Mouse (Mus musculus) embryo, embryonic 10.5 days (tissue): ENCODE data around the gene Il15ra.

Experiments
- DNase-seq: peaks from one replicate; pipeline ENCODE4 v3.0.0-alpha.2; 2015; ENCODE audit warnings: low spot score

The Il15ra gene

GRCm38 (mm10) chr2:11708538-11708937, 3.4 kb downstream of the Il15ra start:
- no peak for DNase-seq

DNA sequence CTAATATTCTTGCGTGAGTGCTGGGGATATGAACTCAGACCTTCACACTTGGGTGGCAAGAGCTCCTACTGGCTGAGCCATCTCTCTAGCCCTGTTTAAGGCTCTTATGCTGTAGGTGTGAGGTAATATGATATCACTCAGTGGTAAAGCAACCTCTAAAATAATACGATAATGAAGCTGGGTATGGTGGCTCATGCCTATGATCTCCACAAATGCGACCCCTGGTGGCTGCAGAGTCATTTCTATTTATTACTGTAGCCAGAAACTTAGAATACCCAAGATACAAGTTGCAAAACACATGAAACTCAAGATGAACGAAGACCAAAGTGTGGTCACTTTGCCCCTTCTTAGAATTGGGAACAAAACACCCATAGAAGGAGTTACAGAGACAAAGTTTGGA, 5.0 kb downstream of the Il15ra start:
- peak; percentile 46 for DNase-seq

- no peak for DNase-seq
Measured at GRCm38 (mm10) chr2:11712483-11712990, 7.4 kb downstream of the Il15ra start.

DNA sequence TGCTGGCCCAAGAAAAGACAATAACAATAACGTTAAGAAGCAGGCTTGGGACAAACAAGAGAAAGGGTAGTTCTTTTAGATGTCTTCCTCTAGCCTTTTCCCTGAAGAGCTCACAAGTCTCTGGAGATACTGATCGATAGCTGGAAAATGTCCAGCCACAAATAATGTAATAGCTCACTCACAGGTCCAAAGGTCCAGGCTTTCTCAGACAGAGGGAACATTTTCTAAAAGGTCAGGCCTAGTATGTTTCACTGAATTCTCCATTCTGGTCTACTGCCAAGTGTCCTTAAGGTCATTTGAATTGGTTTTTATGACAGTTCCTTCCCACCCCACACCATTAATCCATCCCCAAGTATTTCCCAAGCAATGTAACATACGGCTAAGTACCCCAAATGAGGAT, 7.9 kb downstream of the Il15ra start:
- no peak for DNase-seq

DNA sequence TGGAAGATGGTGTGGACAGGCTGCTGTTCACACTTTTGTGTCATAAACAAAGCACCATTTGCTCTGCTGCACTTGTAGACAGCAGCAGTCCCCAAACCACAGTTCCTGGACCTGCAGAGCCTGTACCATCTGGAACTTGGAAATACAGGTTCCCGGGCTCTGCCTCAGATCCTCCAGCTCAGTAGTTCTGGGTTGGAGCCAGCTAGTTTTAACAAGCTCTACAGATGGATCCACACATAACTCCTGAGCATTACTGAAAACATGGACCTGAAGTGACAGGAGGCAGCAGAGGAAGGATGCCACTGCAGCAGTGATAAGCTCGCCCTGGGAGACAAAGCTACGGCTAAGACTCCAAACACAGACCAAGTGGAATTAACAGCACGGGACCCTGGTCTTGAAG, 9.4 kb downstream of the Il15ra start:
- no peak for DNase-seq

DNA sequence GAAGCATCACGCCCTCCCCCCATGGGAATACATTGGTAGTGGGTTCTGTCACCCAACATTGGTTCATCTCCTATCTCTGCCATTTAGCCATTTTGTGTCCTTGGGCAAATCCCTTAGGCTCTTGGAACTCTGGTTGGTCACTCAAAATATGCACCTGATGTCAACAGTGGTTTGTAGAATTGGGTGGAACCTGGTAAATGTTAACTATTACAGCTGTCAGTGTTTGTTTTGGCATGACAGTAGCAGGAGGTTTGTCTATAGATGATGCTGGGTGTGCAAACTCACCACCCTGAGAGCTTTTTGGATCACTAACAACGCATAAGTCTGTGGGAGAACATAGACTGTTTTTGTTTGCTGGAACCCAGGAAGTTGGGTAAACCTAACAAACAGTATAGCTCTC, 13.5 kb downstream of the Il15ra start:
- no peak for DNase-seq

GRCm38 (mm10) chr2:11722564-11722963, 17.5 kb downstream of the Il15ra start:
- DNase-seq: no peak

DNA sequence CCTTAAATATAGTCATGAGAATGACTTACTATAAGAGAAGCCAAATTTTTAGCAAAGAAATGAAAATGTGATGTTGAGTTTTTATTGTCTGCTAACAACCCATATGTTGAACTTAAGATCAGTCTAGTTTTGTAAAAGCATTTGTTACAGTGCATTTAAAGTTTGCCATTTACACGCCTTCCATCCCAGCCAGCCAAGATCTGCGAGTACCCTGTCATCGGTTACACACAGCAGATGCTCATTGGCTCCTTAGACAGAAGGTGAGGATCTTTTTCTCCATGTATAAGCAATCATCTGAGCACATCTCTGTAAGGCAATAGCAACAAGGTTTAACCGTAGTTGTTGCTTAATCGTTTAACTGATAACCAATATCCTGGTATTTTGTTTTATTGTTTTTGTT, 22.5 kb downstream of the Il15ra start:
- no peak for DNase-seq

GRCm38 (mm10) chr2:11729091-11729490, 24.0 kb downstream of the Il15ra start:
- DNase-seq: peak; percentile 49

DNA sequence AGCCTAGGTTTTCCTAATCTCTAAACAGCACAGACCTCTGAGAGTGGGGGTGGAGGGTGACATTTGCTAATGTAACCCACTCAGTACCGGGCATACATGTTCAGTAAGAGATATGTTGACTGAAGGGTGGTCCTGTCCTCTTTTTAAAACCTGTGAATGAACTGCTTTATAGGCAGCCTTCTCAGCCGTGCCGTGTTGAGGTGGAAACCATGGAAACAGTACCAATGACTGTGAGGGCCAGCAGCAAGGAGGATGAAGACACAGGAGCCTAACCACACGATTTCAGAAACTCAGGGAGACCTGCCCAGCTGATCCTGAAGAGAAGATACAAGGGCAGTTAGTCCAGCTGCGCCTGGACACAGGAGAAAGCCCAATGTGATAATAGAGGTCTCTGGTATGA, 27.9 kb downstream of the Il15ra start:
- DNase-seq: no peak

DNA sequence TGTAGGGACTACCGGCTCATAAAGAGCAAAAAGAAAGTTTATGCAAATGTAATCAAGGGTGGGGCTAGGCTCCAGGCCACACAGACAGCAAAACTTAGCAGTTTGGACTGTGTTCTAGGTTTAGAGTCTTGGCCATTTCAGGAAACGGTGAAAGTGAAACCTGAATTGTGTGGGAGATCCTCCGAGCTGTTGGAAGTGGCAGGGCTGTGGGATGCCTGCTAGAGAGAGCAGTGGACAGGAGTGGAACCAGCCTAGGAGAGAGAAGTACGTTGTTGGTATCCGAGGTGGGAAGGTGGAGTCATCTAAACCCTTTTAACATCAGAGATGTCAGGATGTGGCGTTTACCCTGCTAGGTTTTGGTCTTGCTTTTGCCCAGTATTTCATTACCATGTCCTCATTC, 30.8 kb downstream of the Il15ra start:
- DNase-seq: no peak

- DNase-seq: no peak
Measured at GRCm38 (mm10) chr2:11738794-11739193, 33.7 kb downstream of the Il15ra start.

DNA sequence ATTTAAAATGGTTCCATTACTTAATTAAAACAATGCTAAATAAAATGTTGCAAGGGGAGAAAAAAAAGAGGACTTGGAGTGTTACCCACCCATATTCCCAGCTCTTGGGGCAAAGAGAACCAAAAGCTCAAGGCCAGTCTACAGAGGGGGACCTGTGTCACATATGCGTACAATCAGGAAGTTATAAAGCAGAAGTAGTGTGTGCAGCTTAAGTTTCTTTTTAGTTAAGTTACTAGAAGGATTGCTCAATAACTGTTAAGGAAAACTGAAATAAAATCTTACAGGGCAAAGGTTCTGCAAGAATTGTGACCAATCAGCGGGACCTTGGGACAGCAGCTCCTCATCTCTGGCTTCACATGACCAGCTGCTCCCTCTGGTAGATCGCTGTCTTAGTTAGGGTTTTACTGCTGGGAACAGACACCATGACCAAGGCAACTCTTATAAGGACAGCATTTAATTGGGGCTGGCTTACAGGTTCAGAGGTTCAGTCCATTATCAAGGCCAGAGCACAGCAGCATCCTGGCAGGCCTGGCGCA, 34.5 kb downstream of the Il15ra start:
- no peak for DNase-seq

DNA sequence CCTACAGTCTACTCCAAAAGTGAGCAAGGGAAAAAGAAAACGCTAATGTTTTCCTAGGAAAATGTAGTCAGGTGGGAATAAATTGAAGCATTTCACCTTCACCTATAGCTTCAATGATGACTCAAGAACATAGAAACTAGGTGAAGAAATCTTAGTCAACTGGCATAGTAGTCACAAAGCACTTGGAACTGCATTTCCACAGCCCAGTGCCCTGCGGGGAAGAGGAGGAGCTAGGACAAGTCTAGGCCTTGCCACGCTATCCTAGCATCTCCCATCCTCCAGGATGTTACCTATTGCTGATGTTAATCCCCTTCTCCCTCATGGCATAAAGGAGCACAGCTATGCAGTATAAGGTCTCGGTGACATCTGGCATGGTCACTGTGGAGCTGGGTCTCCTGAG, 57.5 kb downstream of the Il15ra start:
- no peak for DNase-seq

DNA sequence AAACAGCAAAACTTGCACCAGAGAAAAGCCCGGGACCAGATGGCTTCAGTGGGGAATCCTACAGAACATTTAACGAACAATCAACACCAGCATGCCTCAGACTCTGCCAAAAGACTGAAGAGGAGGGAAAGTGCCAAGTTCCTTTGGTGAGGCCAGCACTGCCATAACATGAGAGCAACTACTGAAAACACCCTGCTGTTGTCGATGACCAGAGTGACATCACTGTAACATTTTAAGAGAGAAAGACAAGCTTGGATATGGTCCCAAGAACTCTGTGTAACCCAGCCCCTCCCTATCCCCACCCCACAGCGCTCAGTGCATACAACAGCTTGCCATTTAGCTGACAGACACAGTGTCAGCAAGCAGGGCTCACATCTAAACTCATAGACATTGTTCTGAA, 60.6 kb downstream of the Il15ra start:
- no peak for DNase-seq

- no peak for DNase-seq
Measured at GRCm38 (mm10) chr2:11766485-11767160, 61.5 kb downstream of the Il15ra start.

GRCm38 (mm10) chr2:11767161-11767545, 62.1 kb downstream of the Il15ra start:
- no peak for DNase-seq

DNA sequence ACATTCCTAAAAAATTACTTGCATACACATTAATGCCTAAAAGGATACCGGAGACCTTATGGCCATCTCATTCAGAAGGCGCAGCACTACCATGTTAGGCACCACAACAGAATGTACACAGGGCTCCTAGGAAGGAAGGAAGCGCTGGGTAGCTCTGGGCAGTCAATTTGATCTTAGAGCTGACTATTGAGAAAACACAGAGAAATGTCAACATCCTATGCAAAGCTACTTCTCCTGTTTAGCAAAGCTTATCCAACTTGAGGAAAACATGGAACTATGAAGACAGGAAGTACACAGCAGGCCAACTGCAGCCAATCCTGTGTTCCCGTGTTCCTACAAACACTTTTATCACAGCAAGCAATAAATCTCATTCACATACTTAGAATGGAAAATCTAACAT, 66.6 kb downstream of the Il15ra start:
- DNase-seq: no peak

DNA sequence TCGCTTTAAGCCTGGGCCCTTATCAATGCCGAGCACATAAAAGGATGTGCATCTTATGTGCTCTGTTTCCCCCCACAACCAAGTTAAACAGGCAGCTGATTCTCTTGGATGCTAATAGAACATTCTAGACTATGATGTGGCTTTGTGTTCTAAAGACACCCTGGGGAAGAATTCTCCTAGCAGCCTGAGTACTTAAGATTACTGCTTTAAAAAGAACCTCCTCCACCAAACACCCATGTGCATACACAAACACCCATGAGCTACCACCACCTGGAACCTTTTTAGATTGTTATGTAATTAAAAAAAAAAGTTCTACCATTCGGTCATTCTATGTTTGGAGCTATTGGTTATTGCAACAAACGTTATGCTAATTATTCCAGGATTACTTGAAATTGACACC, 67.3 kb downstream of the Il15ra start:
- no peak for DNase-seq

- no peak for DNase-seq
Measured at GRCm38 (mm10) chr2:11774426-11774825, 69.3 kb downstream of the Il15ra start.

DNA sequence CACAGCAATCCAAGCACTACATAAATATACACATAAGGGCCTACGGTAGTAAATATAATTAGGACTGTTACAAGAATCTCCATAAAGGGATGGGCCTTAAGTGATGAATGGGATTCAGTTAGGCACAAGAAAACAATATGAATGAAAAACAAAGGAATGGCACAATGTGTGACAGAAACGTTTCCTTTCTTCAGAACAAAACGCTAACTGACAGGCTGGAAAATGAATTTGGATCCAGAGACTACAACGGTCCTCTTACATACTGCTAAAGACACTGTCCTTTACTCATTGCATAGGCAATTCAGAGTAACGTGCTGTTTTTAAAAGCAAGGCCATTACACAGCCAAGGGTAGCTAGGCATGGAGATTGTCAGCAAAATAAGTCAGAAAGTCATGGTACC, 70.0 kb downstream of the Il15ra start:
- no peak for DNase-seq

DNA sequence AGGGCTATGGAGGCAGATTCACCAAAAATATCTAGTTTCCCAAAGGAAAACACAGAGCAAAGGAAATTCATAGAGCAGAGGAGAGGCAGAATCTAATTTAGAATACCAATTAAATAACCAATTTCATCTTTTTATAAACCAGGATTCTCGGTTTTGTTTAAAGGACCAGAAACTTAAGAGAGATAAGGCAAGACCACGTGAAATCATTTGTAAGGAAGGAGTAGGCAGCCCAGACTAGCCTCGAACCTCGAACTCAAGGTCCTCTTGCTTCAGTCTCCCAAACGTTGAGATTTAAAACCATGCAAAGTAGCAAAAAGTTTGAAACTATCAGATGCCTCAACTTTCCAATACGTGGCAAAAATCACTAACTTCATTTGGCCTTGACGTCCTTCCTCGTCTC, 71.3 kb downstream of the Il15ra start:
- no peak for DNase-seq

GRCm38 (mm10) chr2:11777091-11778068, 72.3 kb downstream of the Il15ra start, which contains the start of the genes Fbh1 and Ankrd16:
Fbh1 (minus strand) TSS chr2:11777582.
Ankrd16 (plus strand) TSS chr2:11777876.
- peak; percentile 100 for DNase-seq
